In the genomic region with DNA sequence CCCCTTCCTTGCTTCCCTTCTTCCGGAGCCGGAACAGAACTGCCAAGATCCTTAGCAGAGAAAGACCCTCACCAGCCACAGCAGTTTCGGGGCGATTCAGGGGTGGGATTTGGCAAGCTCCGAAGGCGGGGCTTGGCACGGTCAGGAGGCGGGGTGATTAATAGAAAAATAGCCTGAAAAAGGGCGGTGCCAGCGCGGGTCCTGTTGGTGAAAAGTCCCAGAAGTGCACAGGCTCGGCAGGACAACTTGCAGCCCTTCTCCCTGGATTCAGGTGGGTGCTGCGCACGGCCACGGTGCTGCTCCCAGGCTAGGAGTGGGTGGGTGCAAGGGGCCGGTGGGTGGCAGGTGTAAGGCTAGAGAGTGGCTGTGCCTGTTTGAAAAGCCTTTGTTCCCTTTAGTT, we compare ENCODE assay signal across 8 mouse cellular contexts. TPM values are rescaled to one million over a fixed set of nuclear protein-coding genes. Genes with fewer than 3 reads are reported as not detected.
DNase-seq lines count a peak whose midpoint lies in the region; ATAC-seq lines count a peak whose summit lies in the region.

No protein-coding gene starts in this region.

- H3K36me3 ChIP-seq in forebrain, embryonic 16.5 days (ENCODE audit: control insufficient read depth, insufficient read depth) = no peaks in the 10 kb centered on the region
- no peaks in the 10 kb centered on the region for H3K36me3 ChIP-seq in hindbrain, embryonic 10.5 days
- no peaks in the 10 kb centered on the region for H3K36me3 ChIP-seq in limb, embryonic 15.5 days
- no peaks in the 10 kb centered on the region for H3K36me3 ChIP-seq in midbrain, embryonic 14.5 days (ENCODE audit: control insufficient read depth, insufficient read depth, low read length)

- H3K4me3 ChIP-seq in forebrain, embryonic 16.5 days (replicated peaks; ENCODE audit: low read length) = peak overlapping the region; percentile 46
- H3K4me3 ChIP-seq in hindbrain, embryonic 10.5 days = peak overlapping the region; percentile 60
- H3K4me3 ChIP-seq in limb, embryonic 15.5 days = peak overlapping the region; percentile 48
- H3K4me3 ChIP-seq in midbrain, embryonic 14.5 days (replicated peaks; ENCODE audit: low read depth, low read length) = peak overlapping the region; percentile 35

- H3K27ac ChIP-seq in forebrain, embryonic 16.5 days (ENCODE audit: low read length) = no peak overlapping the region
- H3K27ac ChIP-seq in hindbrain, embryonic 10.5 days = peak overlapping the region; percentile 88
- peak overlapping the region; percentile 63 for H3K27ac ChIP-seq in limb, embryonic 15.5 days
- no peak overlapping the region for H3K27ac ChIP-seq in midbrain, embryonic 14.5 days (replicated peaks; ENCODE audit: low read depth, low read length)

- peak; percentile 84 for ATAC-seq in forebrain, embryonic 16.5 days
- ATAC-seq in limb, embryonic 15.5 days (ENCODE audit: insufficient number of reproducible peaks, low FRiP score, low TSS enrichment, low read depth) = 0 out of 2 replicates have a peak, but pooled peaks have one; percentile 41
- peak; percentile 82 for ATAC-seq in midbrain, embryonic 14.5 days (ENCODE audit: low FRiP score, low TSS enrichment)

- 1% methylated on average over 16 of the region's 16 CpGs for WGBS in forebrain, embryonic 16.5 days
- WGBS in hindbrain, embryonic 10.5 days = under 1% methylated on average over 16 of the region's 16 CpGs
- WGBS in limb, embryonic 15.5 days = under 1% methylated on average over 16 of the region's 16 CpGs
- under 1% methylated on average over 16 of the region's 16 CpGs for WGBS in midbrain, embryonic 14.5 days

- peaks cover 8% of the 10 kb centered on the region for H3K4me1 ChIP-seq in forebrain, embryonic 16.5 days (replicated peaks; ENCODE audit: control insufficient read depth, insufficient read depth, low read length)
- H3K4me1 ChIP-seq in hindbrain, embryonic 10.5 days (replicated peaks) = peaks cover 18% of the 10 kb centered on the region
- peaks cover 38% of the 10 kb centered on the region for H3K4me1 ChIP-seq in limb, embryonic 15.5 days
- H3K4me1 ChIP-seq in midbrain, embryonic 14.5 days (ENCODE audit: control insufficient read depth, insufficient read depth, low read length) = 0 out of 2 replicates have a peak, but pooled peaks cover 3% of the 10 kb centered on the region

- no peaks in the 10 kb centered on the region for H3K9me3 ChIP-seq in forebrain, embryonic 16.5 days (ENCODE audit: control insufficient read depth, low read length)
- H3K9me3 ChIP-seq in hindbrain, embryonic 10.5 days = no peaks in the 10 kb centered on the region
- H3K9me3 ChIP-seq in limb, embryonic 15.5 days = no peaks in the 10 kb centered on the region
- no peaks in the 10 kb centered on the region for H3K9me3 ChIP-seq in midbrain, embryonic 14.5 days (ENCODE audit: control insufficient read depth, low read length)

- H3K27me3 ChIP-seq in forebrain, embryonic 16.5 days (replicated peaks; ENCODE audit: control insufficient read depth, insufficient read depth, low read length) = no peaks in the 10 kb centered on the region
- no peaks in the 10 kb centered on the region for H3K27me3 ChIP-seq in hindbrain, embryonic 10.5 days (ENCODE audit: insufficient read depth, poor library complexity, severe bottlenecking)
- H3K27me3 ChIP-seq in limb, embryonic 15.5 days = no peaks in the 10 kb centered on the region
- no peaks in the 10 kb centered on the region for H3K27me3 ChIP-seq in midbrain, embryonic 14.5 days (ENCODE audit: control insufficient read depth, insufficient read depth, low read length)

- peak; percentile 10 for DNase-seq in thymus, postnatal 4 days
- no peak for DNase-seq in thymus, postnatal 10 days (ENCODE audit: low spot score in 2 of 2)
- DNase-seq in hindbrain, embryonic 10.5 days (ENCODE audit: low spot score) = peak; percentile 78
- peak; percentile 75 for DNase-seq in midbrain, embryonic 14.5 days
- DNase-seq in testis, postnatal 10 days (ENCODE audit: low spot score) = peak; percentile 85
- DNase-seq in thymus, postnatal 36 days = no peak

- peak overlapping the region; percentile 69 for H3K4me2 ChIP-seq in forebrain, embryonic 16.5 days (ENCODE audit: low read length)
- H3K4me2 ChIP-seq in limb, embryonic 15.5 days = peak overlapping the region; percentile 79
- peak overlapping the region; percentile 71 for H3K4me2 ChIP-seq in midbrain, embryonic 14.5 days (ENCODE audit: low read length)

- peak overlapping the region; percentile 57 for H3K9ac ChIP-seq in forebrain, embryonic 16.5 days (replicated peaks; ENCODE audit: low read depth, low read length)
- peak overlapping the region; percentile 31; the same call in 1 of the 2 replicates for H3K9ac ChIP-seq in limb, embryonic 15.5 days
- peak overlapping the region; percentile 49; the same call in 1 of the 2 replicates for H3K9ac ChIP-seq in midbrain, embryonic 14.5 days (replicated peaks; ENCODE audit: low read length)

RNA-seq across cellular contexts. Expression of a gene that starts 0.2 kb away (rescaled TPM):
- polyA plus RNA-seq in forebrain, embryonic 16.5 days (2015; fragmentation: Nextera tagmentation; extraction: Ambion mirVana) = 29.0 and 29.2 TPM in 2 replicates
- 48.5 and 65.4 TPM in 2 replicates for polyA plus RNA-seq in hindbrain, embryonic 10.5 days (2016; fragmentation: Nextera tagmentation; extraction: Ambion mirVana)
- polyA plus RNA-seq in limb, embryonic 15.5 days (2015; fragmentation: Nextera tagmentation; extraction: Ambion mirVana) = 187 and 224 TPM in 2 replicates
- 70.5 and 79.2 TPM in 2 replicates for polyA plus RNA-seq in midbrain, embryonic 14.5 days (2014; fragmentation: Nextera tagmentation; extraction: Ambion mirVana)

Comparison
In these comparisons a context has a peak if more than half of its experiments do, and no peak if none do; other contexts are left out.
1. DNase-seq: peak in thymus, postnatal 4 days (single experiment), hindbrain, embryonic 10.5 days (single experiment), midbrain, embryonic 14.5 days (single experiment) and testis, postnatal 10 days (single experiment); none in thymus, postnatal 10 days (0 of 2) and thymus, postnatal 36 days (0 of 2).
2. H3K27ac ChIP-seq: peak in hindbrain, embryonic 10.5 days (single experiment) and limb, embryonic 15.5 days (single experiment); none in forebrain, embryonic 16.5 days (single experiment) and midbrain, embryonic 14.5 days (single experiment).
3. Peak in every context shown above with its lines, with median percentiles within 50 percentile points of each other: ATAC-seq, H3K4me2 ChIP-seq, H3K4me3 ChIP-seq and H3K9ac ChIP-seq.